Mouse (Mus musculus) cerebellum, adult 9-11 months (tissue): Measurements from ENCODE around the gene A830031A19Rik.

ENCODE experiments used
- DNase-seq: peaks from one replicate; pipeline ENCODE4 v3.0.0; 2022

The A830031A19Rik gene

DNA sequence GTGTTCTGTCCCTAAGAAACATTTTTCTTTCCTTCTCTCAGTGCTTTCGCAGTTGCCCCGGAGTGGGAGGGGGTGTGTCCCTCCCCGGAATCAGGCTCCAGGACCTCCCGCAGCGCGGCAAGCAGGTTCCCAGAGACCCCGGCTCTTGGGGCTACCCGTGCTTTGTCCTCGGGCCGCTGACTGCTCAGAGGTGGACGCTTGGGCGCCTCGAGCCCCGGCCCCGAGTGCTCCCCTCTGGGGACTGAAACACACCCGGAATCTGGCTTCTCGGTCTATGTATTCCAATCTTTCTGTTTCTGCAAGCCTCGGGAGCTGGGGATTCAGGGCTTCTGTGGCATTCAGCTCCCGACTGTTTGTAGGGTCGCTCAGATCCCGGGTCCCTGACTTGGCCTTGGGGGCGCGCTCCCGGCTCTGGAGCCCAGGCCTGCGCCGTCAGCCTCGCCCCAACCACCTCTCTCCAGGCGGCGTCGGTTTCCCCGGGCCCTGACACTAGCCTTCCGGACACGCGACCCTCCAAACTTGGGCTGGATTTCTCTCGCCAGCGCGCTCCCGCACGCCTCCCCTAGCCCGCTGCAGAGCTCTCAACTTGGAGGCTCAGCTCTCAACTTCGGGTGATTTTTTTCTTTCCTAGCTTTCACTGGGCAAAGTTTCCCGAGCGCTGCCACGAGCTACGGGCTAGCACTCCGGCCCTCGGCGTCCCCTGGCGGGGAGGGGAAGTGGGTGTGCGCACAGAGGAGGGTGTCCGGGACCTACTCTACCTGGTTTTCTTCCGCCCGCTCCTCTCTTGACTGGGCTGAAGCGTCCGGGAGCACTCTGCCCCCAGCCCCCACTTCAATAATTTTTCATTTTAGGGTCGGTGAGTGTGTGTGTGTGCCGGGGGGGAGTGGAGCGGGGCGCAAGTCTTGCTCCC is 2.2 kb upstream of the A830031A19Rik start:
- DNase-seq, result no peak

DNA sequence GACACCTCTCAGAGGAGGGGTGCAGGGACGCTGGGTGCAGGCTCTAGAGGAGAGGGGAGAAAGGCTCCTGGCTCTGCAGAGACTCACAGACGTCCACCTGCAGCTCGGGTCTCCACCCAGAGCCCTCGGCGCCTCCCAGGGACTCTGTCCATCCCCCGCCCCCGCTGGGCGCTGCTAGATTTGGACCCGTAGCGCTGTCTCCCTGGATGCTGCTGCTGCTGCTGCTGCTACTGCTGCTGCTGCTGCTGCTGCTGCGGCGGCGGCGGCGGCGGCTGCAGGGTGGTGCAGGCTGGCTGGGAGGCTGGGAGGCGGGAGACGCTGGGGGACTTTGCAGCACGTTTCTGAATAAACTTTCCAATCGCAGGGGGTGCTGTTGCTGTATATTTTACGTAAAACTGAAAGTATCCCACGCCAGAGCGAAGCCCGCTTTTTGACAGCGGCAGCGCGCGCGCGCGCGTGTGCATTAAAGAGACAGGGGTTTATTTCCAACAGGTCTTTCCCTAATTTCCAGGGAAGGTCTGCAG is 1.3 kb upstream of the A830031A19Rik start:
- no peak for DNase-seq

DNA sequence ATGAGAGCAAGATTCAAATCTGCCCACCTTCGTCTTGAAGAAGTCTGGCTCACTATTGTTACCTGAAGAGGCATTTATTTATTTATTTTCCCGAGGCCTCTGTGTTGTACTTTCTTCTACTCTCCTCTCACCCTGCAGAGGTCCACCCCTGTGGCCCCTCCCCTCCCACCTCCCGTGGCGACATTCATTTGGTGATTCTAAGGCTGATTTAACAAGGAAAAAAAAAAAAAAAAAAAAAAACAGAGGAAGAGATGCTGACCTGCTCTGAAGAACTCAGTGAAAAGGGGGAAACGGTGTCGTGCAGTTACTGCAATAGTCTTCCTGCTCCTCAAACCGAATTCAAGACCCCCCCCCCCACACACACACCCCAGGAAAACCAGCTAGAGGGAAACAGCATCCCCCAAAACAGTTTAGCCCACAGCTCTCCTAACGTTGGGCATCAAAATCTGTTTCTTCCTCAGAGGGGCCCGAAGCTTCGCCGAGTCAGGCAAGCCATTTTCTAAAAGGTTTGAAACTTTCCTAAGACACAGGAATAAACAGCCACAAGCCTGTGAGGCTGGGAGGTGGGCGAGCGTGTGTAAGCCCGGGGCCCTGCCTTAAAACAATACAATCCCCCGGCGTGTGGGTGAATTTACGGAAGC is 752 bp upstream of the A830031A19Rik start:
- DNase-seq, result no peak

DNA sequence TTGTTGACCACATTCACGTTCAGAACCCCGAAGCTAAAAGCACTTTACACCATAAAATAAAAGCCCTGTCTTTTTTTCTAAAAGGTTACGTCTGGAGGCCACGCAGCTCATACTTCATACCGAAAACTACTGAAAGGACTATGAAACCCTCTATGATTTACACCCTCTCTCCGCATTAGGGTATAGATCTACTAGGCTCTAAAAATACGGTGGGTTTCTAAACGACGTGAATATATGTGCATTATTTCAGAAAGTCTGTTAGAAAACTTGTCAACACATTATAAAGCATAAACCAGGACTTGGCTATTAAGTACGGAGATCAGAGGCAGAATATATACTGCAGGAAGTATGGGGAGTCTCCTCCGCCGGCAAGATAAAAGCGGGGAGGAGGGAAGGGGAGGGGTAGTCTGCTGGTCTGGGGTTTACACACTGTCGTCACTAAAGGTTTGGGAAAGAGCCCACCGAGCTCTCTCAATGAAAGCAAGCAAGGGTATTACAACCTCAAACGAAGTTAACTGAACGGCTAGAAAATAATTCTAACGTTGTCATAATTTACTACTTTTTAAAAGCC is 748 bp downstream of the A830031A19Rik start:
- DNase-seq, result no peak

DNA sequence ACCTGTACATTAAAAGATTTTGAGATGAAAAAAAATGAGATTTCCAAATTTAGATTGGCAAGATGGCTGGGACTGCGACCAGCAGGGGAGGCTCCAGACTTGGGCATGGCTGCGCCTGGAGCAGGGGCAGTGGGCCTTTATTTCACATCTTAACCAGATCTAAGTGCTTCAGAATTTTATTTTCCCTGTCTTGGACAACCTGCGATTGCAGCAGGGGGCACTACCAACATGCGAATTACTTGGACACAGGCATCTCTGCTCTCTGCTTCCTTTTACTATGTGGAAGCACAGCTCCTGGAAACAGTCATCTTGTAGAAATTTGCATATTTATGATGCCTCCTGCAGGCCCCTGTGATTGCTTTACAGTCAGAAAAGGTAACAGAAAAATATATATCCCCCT is 9.5 kb downstream of the A830031A19Rik start:
- DNase-seq, result no peak

DNA sequence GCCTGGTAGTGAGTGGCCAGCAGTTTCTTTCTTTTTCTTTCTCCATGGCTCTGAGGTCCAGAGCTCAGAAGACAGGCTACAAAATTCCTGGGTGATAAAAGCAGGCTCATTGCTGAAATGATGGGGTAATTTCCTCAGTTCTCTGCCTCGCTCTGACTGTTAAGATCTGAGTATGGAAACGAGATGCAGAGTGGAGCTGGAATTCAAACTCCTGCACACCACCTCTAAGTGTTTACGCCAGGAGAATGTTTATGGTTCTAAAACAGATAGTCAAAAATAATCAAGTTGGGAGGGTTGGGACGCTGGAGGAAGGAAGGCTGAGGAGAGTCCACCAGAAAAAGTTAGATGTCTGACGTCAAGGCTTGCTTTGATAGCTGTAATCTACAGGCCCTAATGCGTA is 10.6 kb downstream of the A830031A19Rik start:
- DNase-seq, result no peak

DNA sequence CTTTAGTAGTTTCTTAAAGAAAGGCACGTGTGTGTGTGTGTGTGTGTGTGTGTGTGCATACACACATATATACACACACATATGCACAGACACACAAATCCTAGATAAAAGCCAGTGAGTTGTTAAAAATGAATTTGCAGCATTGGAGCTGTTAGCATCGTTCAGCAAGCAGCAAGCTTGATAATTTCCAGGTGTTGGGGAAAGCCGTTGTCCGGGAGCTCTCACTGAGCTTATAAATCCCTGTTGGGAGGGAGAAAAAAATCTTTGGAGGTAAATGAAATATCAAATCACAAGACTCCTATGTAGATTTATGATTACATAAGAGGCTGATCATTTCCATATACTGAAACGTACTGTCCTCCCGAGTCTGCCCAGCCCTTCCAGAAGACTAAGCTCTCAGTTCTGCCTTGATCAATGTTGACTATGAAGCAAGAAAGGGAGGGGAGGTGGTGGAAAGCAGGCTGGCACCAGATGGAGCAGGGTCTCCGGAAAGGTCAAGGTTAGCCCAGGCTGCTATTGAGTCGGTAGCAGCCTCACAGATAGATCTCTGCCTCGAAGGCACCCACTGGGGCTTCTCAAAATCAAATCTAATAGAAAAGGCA is 12.3 kb downstream of the A830031A19Rik start:
- DNase-seq, result no peak

DNA sequence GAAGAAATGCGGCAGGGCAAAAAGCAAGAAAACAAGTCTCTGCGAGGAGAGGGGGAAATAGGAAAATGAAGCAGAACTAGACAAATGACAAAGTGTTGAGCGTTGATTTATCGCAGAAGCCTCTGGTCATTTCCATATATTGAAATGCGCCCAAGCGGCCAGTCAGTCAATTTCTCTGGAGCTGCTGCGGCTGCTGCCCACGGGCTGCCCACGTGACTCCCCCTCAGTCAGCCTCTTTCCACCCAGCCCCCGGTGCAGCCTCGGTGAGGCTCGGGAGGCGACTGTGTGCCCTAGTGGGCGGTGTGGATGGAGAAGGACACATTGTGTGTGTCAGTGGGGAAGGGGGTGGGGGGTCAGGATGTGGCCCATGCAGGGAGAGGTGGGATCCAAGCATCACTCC is 13.0 kb downstream of the A830031A19Rik start:
- DNase-seq, result no peak

DNA sequence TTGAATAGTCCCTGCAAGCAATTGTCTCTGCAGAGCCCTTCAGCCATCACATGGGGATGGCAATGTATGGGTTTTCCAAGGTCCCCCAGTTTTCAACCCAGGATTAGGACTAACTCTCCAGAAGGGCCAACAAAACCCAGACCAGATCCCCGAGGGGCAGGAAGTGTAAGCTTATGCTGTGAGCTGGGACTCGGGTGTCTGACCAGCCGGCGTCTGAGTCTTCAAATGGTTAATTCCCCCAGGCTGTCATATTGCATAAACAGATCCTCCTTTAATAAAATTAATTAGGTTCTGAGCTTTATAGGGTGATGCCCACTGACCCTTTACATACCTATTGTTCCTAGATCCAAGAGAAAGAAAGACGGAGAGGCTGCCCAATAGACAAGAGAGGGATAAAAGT is 14.4 kb downstream of the A830031A19Rik start:
- no peak for DNase-seq

DNA sequence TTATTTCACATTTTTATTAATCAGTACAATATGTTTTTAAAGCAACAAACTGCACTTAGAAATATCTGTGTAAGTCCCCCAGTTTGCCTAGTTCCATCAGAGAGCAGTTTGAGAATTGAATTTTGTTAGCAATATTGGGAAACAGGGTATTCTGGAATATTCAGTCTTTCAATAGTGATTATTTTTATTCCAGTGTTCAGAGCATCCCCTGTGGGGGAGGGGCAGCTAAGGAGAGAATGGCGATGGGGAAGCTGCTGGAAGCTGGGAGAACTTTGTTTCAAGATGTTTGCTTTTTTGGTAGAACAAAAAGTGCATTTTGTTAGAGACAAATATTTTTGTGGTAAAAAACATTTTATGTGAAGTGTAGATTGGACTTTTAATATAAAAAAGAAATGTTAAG is 15.7 kb downstream of the A830031A19Rik start:
- no peak for DNase-seq

DNA sequence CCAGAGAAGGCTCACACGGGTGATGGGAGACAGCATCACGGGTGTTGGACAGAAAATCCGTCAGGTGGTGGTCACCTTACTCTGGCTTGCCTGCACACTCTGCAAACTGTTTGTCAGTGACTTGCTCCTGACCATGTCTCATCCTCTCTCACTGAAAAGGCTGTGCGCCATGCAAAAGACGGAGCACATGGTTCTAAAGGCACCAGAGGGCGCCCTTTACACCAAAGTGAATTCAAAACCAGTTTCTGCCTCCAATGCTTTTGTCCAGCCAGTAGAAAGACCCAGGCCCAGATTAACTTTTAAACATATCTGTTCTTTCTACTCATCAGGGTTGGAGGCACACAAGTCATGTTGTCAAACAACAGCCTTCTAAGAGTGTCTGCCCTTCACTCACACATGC is 22.0 kb downstream of the A830031A19Rik start:
- no peak for DNase-seq

DNA sequence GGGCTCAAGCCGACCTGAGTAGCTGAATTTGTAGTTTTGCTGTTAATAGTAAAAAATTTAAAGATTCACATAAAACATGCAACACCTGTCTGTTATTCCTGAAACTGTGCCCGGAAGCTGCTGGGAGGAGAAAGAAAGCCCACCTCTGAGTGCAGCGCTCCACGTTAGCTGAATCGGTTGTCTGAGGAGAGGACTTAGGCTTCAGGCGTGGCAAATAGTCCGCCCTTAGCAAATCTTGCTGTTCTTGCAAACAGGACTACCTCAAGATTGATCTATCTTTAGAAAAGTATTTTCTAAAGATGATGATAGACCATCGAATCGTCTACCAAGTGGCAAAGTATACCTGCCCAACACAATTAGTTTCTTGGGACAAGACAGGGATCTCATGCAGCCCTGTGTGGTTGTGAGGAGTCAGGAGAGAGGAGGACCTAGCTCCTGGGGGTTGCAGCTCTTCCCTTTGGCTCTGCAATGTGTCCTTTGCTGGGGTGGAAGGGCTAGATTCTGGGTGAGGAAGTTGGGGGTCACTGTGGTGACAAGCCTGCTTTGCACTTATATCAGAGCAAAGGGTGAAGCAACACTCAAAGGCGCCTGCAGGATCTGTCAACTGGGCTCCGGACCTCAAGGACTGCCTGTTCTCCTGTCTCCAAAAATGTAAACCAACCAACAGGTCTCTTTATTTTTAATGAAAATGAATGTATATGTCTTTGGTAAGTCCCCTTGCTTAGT is 24.7 kb downstream of the A830031A19Rik start:
- no peak for DNase-seq

DNA sequence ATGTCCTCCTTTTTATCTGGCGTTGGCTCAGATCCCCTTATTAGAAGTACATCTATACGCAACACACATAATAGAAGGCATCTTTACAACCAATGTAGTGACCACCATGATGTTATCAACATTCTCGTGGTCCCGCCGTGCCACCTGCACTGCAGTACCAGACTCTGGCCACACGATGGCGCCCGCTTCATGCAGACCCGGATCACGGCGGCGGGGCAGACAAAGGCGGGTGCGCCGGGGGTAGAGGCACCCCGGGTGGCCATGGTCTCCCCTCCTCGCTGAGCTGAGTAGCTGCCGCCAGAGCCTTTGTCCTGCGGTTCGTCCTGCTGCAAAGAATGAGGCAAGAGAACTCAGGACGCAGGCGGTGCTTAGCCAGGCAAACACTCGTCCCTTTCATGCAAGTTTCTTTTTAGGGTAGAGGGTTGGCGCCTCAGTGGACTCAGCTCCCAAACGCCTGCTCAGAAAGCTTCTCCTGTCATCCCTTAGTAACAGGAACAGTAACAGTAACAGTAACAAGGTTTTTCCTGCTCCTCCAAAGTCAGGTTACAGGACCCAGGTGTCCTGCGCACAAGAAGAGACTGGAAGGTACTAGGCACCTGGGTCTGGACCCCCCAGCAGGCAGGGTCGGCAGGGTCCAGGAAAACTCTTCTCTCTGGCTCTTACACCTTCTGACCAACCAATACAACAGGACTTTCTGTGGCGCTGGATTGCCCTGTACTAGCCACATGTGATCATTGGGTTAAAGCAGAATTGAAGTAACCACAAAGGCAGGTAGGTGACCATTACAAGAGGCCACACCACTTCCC is 25.4 kb downstream of the A830031A19Rik start:
- peak; percentile 22 for DNase-seq

DNA sequence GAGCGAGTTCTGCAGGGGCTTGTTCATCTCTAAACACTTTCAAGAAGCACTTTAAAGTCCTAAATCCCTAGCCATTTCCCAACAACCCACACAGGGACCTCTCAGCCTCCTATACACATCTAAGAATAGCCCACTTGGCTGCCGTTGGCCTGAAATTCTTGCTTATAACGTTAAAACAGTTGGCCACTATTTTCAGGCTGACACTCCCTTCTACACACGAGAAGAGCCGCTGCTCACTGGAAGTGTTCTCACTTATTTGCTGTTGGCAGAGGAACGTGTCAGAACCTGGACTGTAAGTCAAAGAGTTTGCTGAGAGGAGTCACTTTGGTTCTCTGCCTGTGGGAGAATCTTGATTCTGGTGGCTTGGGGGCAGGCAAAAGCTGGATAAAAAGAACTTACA is 30.8 kb downstream of the A830031A19Rik start:
- DNase-seq, result no peak

DNA sequence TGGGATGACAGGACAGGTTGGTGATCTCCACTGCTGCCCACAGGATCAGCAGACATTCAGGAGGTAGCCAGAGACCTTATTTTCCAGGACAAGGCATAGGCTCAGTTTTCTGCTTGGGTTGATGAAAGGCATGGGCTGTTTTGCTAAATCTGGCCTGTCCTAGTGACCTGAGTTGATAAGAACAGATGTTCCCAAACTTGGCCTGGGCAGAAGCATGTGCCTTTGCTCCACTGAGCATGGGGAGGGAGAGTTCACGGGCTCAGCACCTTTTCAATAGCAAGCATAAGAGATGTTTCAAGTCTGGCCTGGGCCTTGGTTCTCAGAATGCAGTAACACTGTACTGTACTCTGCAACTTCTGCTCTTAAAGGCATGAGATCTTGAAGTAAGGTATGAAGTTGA is 54.1 kb downstream of the A830031A19Rik start:
- no peak for DNase-seq

DNA sequence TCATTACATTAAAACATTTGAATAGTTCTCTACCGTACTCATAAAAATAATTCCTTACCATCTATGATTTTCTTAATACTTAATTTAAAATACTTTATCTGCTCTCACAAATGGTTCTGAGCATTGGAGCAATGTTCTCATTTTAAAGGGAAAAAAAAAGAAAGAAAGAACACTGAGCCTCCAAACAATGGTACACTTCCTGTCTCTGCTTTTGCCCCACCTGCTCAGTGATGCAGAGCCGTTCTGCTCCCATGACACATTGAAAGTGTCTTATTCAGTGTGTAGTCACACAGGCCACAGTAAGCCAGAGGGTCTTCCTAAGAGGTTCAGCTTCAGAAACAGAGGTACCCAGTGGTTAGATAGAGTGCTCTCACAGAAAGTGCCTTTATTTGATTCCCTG is 56.1 kb downstream of the A830031A19Rik start:
- no peak for DNase-seq

DNA sequence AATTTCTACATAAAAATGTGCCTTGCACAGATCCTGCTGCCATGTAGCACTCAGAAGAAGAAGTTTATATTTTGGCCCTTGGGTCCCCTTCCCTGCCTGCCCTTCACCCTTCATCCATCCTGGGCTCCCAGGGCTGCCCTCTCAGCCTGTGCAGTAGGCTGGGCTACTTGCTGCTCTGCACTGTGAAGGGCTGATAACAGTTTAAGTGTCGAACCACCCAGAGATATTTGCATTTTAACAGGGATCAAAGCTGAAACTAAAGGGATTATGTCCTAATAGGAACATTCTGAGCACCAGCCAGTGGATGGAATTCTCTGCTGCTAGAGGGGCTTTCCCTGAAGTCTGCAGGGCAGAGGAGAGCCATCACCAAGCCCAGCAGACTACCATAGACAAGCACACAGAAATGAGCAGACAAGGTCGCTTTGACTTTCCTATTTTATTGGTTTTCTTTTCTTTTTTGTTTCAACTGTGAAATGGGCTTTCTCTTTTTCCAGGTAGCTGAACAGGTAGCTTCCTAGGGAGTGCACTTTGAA is 58.1 kb downstream of the A830031A19Rik start:
- DNase-seq, result no peak

DNA sequence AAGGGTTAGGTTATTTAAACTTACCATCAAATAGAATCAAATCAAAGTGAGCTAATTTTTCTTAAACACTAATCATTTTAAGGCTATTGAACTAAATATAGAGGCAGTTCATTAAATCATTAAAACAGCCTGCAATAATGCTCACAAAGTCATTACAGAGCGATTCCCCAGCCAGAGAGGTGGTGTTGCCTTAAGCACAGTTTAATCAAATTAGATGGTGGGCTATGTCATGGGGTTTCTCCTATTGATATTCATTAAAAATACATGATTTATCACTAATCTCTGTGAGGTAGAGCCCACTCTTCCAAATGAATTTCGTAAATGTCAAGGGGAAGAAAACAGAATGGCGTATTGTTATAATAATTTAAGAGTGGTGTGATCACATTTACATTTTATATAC is 58.8 kb downstream of the A830031A19Rik start:
- no peak for DNase-seq

DNA sequence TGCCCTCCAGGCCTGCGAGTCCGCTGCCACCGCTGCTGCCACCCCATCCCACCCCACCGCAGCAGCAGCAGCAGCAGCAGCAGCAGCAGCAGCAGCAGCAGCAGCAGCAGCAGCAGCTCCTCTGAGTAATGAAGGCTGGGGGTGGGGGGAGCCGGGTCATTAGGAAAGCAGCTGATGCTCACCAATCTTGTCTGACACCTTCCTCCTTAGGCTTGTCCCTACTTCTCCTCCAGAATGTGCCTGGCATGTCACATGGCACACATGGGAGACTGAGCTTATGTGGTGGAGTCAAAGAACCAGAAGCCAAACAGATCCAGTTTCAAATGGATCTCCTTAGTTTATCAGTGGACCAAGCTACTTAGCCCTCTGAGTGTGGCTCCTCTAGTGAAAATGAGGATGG is 60.2 kb downstream of the A830031A19Rik start:
- no peak for DNase-seq

DNA sequence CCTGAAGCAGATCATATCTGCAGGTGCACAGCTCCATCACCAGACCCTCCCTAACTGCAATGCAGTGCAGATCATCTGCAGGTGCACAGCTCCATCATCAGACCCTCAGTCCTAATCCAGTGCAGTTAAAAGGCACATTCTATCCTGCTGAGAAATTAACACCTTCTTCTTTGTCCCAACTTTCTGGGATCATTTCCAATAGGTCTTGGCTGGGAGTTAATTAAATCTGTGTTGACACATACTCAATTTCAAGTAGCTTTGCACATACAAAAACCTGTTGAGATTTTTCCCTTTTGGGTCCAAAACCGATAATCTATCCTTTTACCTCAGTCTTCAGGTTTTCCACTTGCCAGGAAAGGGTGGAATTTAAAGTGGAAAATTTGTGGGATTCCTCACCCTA is 62.6 kb downstream of the A830031A19Rik start:
- DNase-seq, result no peak

DNA sequence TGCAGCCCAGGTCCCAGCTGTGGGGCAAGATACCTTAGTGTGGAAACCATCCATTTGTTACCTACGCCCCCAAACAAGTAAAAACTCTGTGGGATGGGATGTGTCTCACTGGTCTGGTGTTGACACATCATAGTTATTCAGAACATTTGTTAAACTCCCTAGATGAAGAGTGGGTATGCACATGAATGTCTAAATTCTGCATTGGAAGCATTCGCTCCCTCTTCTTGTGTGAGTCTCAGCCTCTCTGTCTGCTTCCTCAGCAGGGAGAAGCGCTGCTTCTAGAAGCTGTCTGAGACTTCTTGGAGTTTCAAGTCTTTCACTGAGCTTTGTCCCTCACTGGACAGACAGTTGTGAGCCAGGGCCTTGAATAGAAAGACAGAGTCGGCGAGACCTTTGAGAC is 65.9 kb downstream of the A830031A19Rik start:
- no peak for DNase-seq

DNA sequence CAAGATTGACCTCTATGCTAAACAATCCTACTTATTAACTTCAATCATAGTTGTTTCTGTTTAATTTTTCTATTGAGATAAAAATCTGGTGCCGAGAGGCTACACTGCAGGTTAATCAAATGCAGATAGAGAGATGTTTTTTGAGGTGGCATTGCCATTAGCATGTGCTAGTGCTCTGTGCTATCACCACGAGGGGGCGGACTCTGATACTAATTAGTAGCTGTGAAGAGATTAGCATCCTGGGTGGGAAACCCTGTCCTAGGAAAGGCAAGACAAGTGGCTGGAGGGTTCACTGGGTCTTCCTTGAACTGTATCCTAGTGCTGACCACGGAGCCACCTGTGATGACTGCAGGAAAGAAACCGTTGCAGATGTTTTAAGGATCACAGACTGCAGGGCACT is 66.6 kb downstream of the A830031A19Rik start:
- DNase-seq, result no peak
